Mouse (Mus musculus) urinary bladder, postnatal 25 days (tissue): ENCODE measurements at regions not wholly inside any gene's neighbourhood (a gene's known extent, or its start where the extent isn't known, plus 50 kb on each side); places are given as distances from the start of the nearest gene placed in this dataset.
"Not testable (repeated sequence)": the region's sequence is repeated elsewhere in the genome, so short reads cannot be mapped to it uniquely, and the experiment has no call there.

Experiments
- DNase-seq: peaks from one replicate; pipeline ENCODE4 v3.0.0; 2022; ENCODE audit warnings: low spot score

- DNase-seq = no peak
These were observed 118.2 kb upstream of the Teddm2 start for GRCm38 (mm10) chr1:154018241-154018640.

DNA sequence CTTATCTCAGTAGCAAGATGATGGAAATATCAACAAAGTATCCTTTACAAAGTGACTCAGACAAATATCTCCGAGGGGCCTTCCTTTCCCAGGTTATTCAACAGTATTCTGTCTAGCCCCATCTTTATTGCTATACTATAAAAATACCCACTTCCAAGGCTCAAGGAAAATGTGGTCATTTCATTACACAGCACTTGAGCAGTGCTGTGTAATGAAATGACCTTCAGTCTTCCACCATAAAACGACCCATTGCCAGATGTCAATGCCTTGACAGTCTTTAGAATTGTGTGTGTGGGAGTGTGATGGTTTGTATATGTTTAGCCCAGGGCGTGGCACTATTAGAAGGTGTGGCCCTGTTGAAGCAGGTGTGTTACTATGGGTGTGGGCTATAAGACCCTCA, 124.3 kb upstream of the Teddm2 start:
- DNase-seq = no peak

DNA sequence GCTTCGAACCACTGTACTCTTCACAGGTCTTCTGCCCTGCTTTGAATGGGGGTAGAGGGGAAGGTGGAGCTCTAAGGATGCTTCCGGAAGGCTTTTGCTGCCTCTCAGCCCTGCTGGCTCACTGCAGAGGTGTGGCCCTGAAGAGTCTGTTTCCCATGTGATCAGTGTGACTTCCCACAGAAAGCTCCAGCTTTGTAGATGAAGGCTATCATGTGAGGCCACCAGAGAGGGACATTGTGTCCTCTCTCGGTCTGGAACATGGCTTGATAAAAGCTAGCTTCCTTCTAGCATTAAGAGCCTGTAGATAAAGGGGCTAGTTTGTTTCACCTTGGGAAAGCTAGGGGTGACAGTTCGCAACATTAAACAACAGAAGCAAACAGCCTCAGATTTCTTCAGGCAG, 127.3 kb upstream of the Teddm2 start:
- DNase-seq = no peak

DNA sequence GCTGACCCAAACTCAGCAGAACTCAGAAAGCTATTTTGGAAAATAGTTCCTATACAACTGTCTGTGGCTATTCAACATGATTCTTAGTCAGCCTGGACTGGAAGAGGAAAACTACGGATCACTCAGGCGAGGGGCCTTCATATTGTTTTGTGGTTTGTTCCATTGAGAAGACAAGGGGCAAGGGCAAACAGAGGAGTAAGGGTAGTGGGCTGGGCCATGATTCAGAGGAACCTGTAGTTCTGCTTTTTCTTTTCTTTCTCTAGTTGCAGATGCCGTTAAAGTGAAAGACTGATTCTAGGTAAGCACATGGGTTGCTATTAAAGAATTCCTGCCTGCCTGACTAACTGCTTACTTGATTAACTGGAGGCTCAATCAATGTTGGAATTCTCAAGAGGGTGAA, 129.8 kb upstream of the Teddm2 start:
- DNase-seq = no peak

GRCm38 (mm10) chr1:154032669-154033099, 132.7 kb upstream of the Teddm2 start:
- DNase-seq = peak; percentile 75

GRCm38 (mm10) chr1:154033958-154034606, 134.1 kb upstream of the Teddm2 start:
- DNase-seq = peak; percentile 57

DNA sequence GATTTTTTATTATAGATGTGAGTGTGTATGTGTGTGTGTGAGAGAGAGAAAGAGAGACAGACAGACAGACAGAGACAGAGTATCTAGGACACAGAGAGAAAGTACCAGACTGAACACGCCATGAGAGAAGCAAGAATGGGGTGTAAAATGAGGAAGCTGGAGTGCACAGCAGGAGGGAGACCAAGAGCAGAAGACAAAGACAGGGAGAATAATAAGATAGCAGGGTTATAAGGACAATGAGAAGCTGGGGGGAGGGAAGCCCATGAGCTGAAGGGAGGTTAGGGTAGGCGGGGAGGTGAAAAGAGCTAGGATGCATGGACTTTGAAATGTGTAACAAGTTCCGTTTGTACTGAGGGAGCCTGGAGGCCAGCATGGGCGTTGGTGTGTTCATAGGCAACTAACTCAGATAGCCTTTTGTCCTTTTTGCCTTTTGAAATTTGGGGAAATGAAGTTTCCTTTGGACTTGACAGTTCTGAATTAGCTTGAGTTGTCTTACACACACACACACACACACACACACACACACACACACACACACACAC, 136.8 kb upstream of the Teddm2 start:
- DNase-seq = no peak

- no peak for DNase-seq
These were observed 138.2 kb upstream of the Teddm2 start for GRCm38 (mm10) chr1:154038241-154038640.

DNA sequence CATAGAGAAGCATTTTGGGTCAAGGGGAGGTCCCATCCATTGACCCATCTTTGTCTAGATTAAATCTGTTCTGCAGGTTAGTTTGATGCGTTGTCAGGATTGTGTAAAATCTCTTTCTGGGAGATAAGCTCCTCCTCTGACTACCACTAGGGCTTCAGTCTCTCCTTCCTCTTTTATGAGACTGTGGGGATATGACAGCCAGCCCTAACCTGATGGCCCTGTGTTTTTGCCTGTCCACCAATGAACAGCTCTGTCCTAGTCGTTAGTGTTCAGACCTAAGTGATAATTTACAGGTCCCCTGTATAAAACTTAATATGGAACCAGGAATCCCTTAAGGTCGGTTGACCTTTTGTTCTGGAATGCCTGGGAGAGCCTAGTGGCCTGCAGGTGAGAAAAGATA, 140.9 kb upstream of the Teddm2 start:
- no peak for DNase-seq

GRCm38 (mm10) chr1:154042956-154043355, 142.9 kb upstream of the Teddm2 start:
- DNase-seq = no peak

GRCm38 (mm10) chr1:154044712-154045111, 144.7 kb upstream of the Teddm2 start:
- DNase-seq = no peak

DNA sequence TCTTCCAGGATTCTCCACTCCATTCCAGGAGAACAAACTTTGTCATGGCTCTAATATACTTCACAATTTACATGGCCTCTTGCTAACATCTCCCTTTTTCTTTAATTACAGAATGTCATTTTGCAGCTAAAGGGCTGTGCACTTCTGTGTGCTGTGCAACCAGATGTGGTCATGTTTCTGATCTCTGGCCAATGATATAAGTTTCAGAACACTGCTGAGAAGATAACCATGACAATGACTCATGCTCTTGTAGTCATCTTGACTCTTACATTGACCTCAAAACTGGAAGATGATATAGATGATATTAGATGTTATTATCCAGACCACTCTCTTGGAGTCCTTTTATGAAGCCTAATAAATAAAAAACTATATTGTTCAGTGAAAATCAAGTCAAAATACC, 145.9 kb upstream of the Teddm2 start:
- DNase-seq = no peak

- no peak for DNase-seq
These were observed 147.3 kb upstream of the Zfp648 start for GRCm38 (mm10) chr1:154053641-154054040.

DNA sequence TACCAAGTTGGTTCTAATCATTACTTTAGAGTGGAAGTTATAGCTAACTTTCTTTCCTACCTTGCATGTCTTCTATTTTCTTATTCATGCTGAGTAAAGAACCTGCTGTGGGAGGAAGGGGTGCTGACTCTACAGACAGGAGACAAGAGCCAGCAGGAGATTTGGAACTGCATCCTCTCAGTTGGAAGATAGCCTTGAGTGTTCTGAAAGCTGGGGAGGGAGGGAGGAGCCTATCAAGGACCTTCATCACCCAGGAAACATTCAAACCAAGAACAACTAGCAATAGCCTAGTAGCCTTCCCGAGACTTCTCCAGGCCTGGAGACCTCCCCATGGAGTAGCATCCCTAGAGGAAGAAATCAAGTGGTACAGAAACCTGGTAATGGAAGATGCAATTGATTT, 146.1 kb upstream of the Zfp648 start:
- no peak for DNase-seq

GRCm38 (mm10) chr1:154061397-154061796, 139.6 kb upstream of the Zfp648 start:
- DNase-seq = not testable (repeated sequence)

- DNase-seq = no peak
These were observed 139.1 kb upstream of the Zfp648 start for GRCm38 (mm10) chr1:154061851-154062250.

GRCm38 (mm10) chr1:154062666-154063065, 138.3 kb upstream of the Zfp648 start:
- no peak for DNase-seq

GRCm38 (mm10) chr1:154064633-154065032, 136.4 kb upstream of the Zfp648 start:
- no peak for DNase-seq

GRCm38 (mm10) chr1:154065336-154066329, 135.4 kb upstream of the Zfp648 start:
- DNase-seq = no peak

DNA sequence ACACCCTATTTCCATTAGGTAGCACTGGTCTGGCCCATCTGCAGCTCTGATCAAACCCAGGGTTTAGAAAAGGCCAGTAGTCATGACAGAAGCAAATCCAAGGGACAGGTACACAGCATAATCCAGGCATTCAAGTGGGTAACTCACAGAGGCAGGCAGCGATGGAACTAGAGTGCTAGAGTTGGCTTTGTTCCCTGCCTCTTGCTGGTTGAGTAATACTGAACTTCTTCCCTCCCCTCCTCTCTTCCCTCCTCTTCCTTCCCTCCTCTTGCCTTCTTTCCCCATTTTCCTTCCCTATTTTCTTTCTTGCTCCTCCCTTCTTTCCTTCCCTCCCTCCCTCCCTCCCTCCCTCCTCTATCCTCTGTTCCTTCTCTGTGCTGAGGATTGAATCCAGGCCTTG, 133.1 kb upstream of the Zfp648 start:
- no peak for DNase-seq

DNA sequence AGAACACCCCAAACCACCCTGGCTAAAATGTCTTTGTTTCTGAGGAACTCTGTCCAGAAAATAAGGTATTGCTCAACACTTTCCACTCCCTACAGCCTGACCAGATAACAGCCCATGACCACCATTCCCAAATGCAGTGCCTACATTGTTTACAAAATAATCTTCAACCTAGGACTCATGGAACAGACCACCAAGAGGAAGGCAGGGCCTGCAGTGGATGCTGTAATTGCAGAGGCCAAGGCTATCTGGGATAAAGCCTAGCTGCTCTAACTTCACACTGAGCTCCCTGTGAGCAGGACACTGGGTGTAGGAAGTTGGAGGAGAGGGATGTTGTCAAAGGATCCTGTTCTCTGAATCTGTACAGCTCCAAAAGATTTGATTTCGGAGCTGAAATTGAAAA, 126.7 kb upstream of the Zfp648 start:
- DNase-seq = no peak

DNA sequence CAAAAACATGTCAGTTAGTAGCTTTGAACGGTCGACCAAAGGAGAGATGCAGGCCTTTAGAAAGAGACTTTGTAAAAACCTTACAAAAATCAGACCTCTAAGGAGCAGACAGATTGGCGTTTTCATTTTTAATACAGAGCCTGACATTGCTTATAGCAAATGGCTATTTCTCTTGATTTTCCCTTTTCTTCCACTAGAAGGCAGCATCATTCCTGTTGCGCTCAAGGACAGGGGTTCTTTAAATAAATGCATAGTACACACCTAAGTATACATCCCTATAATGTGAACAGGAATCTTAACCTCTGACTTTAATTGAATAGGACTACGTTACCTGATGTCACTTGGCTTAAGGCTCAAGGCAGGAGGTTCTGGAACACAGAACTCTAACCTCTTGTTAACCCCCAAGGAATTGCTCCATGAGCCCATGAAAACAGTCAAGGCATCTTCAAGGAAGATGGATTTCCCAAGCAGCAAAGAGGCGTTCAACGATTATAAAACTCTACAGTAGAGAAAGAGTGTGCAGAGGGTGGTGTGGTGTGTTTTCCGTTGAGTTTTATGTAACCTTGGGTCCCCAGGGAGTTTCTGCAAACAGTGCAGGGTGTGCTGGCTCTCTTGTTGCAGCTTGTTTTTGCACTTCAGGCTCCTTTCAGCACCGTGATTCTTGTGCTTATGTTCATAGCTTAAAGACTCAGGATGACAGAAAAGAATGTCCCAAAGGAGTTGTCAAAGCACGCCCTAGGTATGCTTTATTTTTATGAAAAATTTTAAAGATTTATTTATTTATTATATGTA, 124.1 kb upstream of the Zfp648 start:
- DNase-seq = no peak
